Mouse (Mus musculus) neural tube, embryonic 11.5 days (tissue): ENCODE results near the gene Pde3b. TPM values are rescaled to one million over a fixed set of nuclear protein-coding genes. Genes with fewer than 3 reads are reported as not detected.
A peak's percentile ranks its signal among the peaks of the same experiment; 100 is the strongest.
"Not testable (repeated sequence)": the region's sequence is repeated elsewhere in the genome, so short reads cannot be mapped to it uniquely, and the experiment has no call there.

Experiments
- ATAC-seq: fragments of 200-750 bp; cut with Nextera tagmentation; 2 replicates; pipeline ENCODE4 v1.8.0; 2017; ENCODE audit warnings: moderate number of reproducible peaks, mild to moderate bottlenecking, moderate TSS enrichment, moderate library complexity; ENCODE audit not compliant: insufficient read depth, low FRiP score, low TSS enrichment
- DNase-seq: peaks from one replicate; pipeline ENCODE4 v3.0.0-alpha.2; 2015; ENCODE audit warnings: low spot score
- H3K27ac ChIP-seq: fragments of 300-500 bp; sonication (generic); 2 replicates; pipeline ENCODE4 v1.5.1; 2014; ENCODE audit warnings: low read depth, mild to moderate bottlenecking, low read length
- H3K27me3 ChIP-seq: fragments of 300-500 bp; sonication (generic); 2 replicates; pipeline ENCODE4 v1.6.1; 2014; ENCODE audit warnings: mild to moderate bottlenecking, low read length, mixed read lengths; ENCODE audit not compliant: control insufficient read depth, insufficient read depth
- H3K36me3 ChIP-seq: fragments of 300-500 bp; sonication (generic); 2 replicates; pipeline ENCODE4 v1.6.1; 2014; ENCODE audit warnings: mild to moderate bottlenecking, low read length, moderate library complexity, mixed read lengths; ENCODE audit not compliant: control insufficient read depth, insufficient read depth
- H3K4me1 ChIP-seq: fragments of 300-500 bp; sonication (generic); 2 replicates; pipeline ENCODE4 v1.6.1; 2014; ENCODE audit warnings: low read length, mixed read lengths; ENCODE audit not compliant: control insufficient read depth, insufficient read depth
- H3K4me2 ChIP-seq: fragments of 300-500 bp; sonication (generic); 2 replicates; pipeline ENCODE4 v1.6.1; 2014; ENCODE audit warnings: low read depth, mild to moderate bottlenecking, moderate library complexity
- H3K4me3 ChIP-seq: fragments of 300-500 bp; sonication (generic); 2 replicates; pipeline ENCODE4 v1.5.1; 2014; ENCODE audit warnings: low read depth, low read length
- H3K9ac ChIP-seq: fragments of 300-500 bp; sonication (generic); 2 replicates; pipeline ENCODE4 v1.6.1; 2014; ENCODE audit warnings: mild to moderate bottlenecking, low read length
- H3K9me3 ChIP-seq: fragments of 300-500 bp; sonication (generic); 2 replicates; pipeline ENCODE4 v1.6.1; 2016; ENCODE audit warnings: low read length; ENCODE audit not compliant: control insufficient read depth
- WGBS: fragments of 180-500 bp; shearing (Covaris S2); extraction: QIAGEN DNeasy Blood & Tissue Kit; methylation state at CpG from one replicate; pipeline ENCODE4 v1.1.7; 2014; 5-methylcytosine and 5-hydroxymethylcytosine counted together
- polyA plus RNA-seq: library from polyadenylated mRNA; unstranded; fragments of >200 nt; fragmentation: Nextera tagmentation; extraction: Ambion mirVana; gene quantifications from 2 replicates; pipeline ENCODE4 v1.2.1, GENCODE M21; 2014

Gene Pde3b
- polyA plus RNA-seq, result 12.2 and 12.7 TPM in 2 replicates

- DNase-seq (peak; percentile 87), ATAC-seq (peak; percentile 83)
- Histone ChIP-seq H3K27ac (peak within 1 kb of the TSS; percentile 90), H3K4me2 (peak within 1 kb of the TSS; percentile 94), H3K4me1 (peaks cover 8% of the 10 kb centered on the region), H3K27me3 (no peaks in the 10 kb centered on the region), H3K9ac (peak within 1 kb of the TSS; percentile 97), H3K36me3 (no peaks in the 10 kb centered on the region), H3K9me3 (no peaks in the 10 kb centered on the region), H3K4me3 (peak within 1 kb of the TSS; percentile 93)
- 1% methylated on average over 56 of the region's 70 CpGs for WGBS
These were observed at the start of gene Pde3b for GRCm38 (mm10) chr7:114414421-114415335. Gene Pde3b (plus strand): TSS chr7:114415281.

- WGBS, result 94% methylated on average over 3 of the region's 3 CpGs
- H3K9me3 ChIP-seq, result no peaks in the 10 kb centered on the region
- H3K27ac ChIP-seq, result no peak overlapping the region
- no peak overlapping the region for H3K4me3 ChIP-seq
- H3K4me2 ChIP-seq, result no peak overlapping the region
- H3K36me3 ChIP-seq, result no peaks in the 10 kb centered on the region
- DNase-seq (no peak), ATAC-seq (no peak)
- H3K4me1 ChIP-seq, result no peaks in the 10 kb centered on the region
- no peak overlapping the region for H3K9ac ChIP-seq
- H3K27me3 ChIP-seq, result no peaks in the 10 kb centered on the region
These were observed 13.0 kb upstream of the Pde3b start for GRCm38 (mm10) chr7:114402130-114402529.

- H3K4me2 ChIP-seq, result peak overlapping the region; percentile 94
- WGBS, result 0% methylated on average over 72 of the region's 103 CpGs
- ATAC-seq, result peak; percentile 81
- no peaks in the 10 kb centered on the region for H3K36me3 ChIP-seq
- H3K27me3 ChIP-seq, result no peaks in the 10 kb centered on the region
- peak overlapping the region; percentile 93 for H3K4me3 ChIP-seq
- peaks cover 8% of the 10 kb centered on the region for H3K4me1 ChIP-seq
- peak overlapping the region; percentile 90 for H3K27ac ChIP-seq
- DNase-seq, result peak; percentile 74
- no peaks in the 10 kb centered on the region for H3K9me3 ChIP-seq
- H3K9ac ChIP-seq, result peak overlapping the region; percentile 97
These were observed 397 bp downstream of the Pde3b start for GRCm38 (mm10) chr7:114415336-114416020.

- H3K36me3 ChIP-seq, result no peaks in the 10 kb centered on the region
- H3K27me3 ChIP-seq, result no peaks in the 10 kb centered on the region
- H3K9ac ChIP-seq, result peak overlapping the region; percentile 97
- DNase-seq (peak; percentile 64), ATAC-seq (peak; percentile 36)
- H3K27ac ChIP-seq, result peak overlapping the region; percentile 90
- H3K4me3 ChIP-seq, result peak overlapping the region; percentile 93
- H3K9me3 ChIP-seq, result no peaks in the 10 kb centered on the region
- peak overlapping the region; percentile 94 for H3K4me2 ChIP-seq
- WGBS, result under 1% methylated on average over 58 of the region's 66 CpGs
- peaks cover 8% of the 10 kb centered on the region for H3K4me1 ChIP-seq
These were observed 1.2 kb downstream of the Pde3b start for GRCm38 (mm10) chr7:114416021-114416845.

GRCm38 (mm10) chr7:114419331-114419730 lies 4.2 kb downstream of the Pde3b start:
- not testable (repeated sequence) for H3K27ac ChIP-seq, H3K9ac ChIP-seq, H3K4me2 ChIP-seq, H3K27me3 ChIP-seq, H3K36me3 ChIP-seq, ATAC-seq, DNase-seq, H3K9me3 ChIP-seq, H3K4me3 ChIP-seq, H3K4me1 ChIP-seq
- 71% methylated on average over 3 of the region's 3 CpGs for WGBS

- Histone ChIP-seq H3K27ac (no peak overlapping the region), H3K4me1 (peaks cover 8% of the 10 kb centered on the region), H3K4me2 (no peak overlapping the region), H3K36me3 (no peaks in the 10 kb centered on the region), H3K9me3 (no peaks in the 10 kb centered on the region), H3K4me3 (no peak overlapping the region), H3K27me3 (no peaks in the 10 kb centered on the region), H3K9ac (no peak overlapping the region)
- DNase-seq (no peak), ATAC-seq (no peak)
- WGBS, result 39% methylated on average over 4 of the region's 4 CpGs
These were observed 5.8 kb downstream of the Pde3b start for GRCm38 (mm10) chr7:114420918-114421317.

GRCm38 (mm10) chr7:114422224-114422623 lies 7.1 kb downstream of the Pde3b start:
- DNase-seq (no peak), ATAC-seq (no peak)
- no peaks in the 10 kb centered on the region for H3K27me3 ChIP-seq
- peaks cover 5% of the 10 kb centered on the region for H3K4me1 ChIP-seq
- H3K27ac ChIP-seq, result no peak overlapping the region
- 90% methylated on average over 3 of the region's 3 CpGs for WGBS
- H3K4me2 ChIP-seq, result no peak overlapping the region
- H3K36me3 ChIP-seq, result no peaks in the 10 kb centered on the region
- H3K9ac ChIP-seq, result no peak overlapping the region
- no peak overlapping the region for H3K4me3 ChIP-seq
- no peaks in the 10 kb centered on the region for H3K9me3 ChIP-seq

GRCm38 (mm10) chr7:114429768-114430167 lies 14.7 kb downstream of the Pde3b start:
- H3K27ac ChIP-seq, result no peak overlapping the region
- no peak overlapping the region for H3K4me3 ChIP-seq
- no peaks in the 10 kb centered on the region for H3K36me3 ChIP-seq
- 87% methylated on average over 5 of the region's 5 CpGs for WGBS
- no peak overlapping the region for H3K9ac ChIP-seq
- H3K9me3 ChIP-seq, result no peaks in the 10 kb centered on the region
- DNase-seq (peak; percentile 16), ATAC-seq (no peak)
- no peaks in the 10 kb centered on the region for H3K4me1 ChIP-seq
- H3K4me2 ChIP-seq, result no peak overlapping the region
- no peaks in the 10 kb centered on the region for H3K27me3 ChIP-seq
